Mouse (Mus musculus) hindbrain, embryonic 16.5 days (tissue): ENCODE results near the gene Gas2l3. TPM values are rescaled to one million over a fixed set of nuclear protein-coding genes. Genes with fewer than 3 reads are reported as not detected.

Experiments used
- ATAC-seq: fragments of 200-750 bp; cut with Nextera tagmentation; 2 replicates; pipeline ENCODE4 v1.8.0; 2017; ENCODE audit warnings: moderate TSS enrichment, moderate library complexity
- H3K27ac ChIP-seq: fragments of 300-500 bp; sonication (generic); 2 replicates; pipeline ENCODE4 v1.5.1; 2014; ENCODE audit warnings: low read depth, mild to moderate bottlenecking, control low read depth, low read length, moderate library complexity
- H3K27me3 ChIP-seq: fragments of 300-500 bp; sonication (generic); replicated peaks from 2 replicates; pipeline ENCODE4 v1.6.1; 2014; ENCODE audit warnings: low read length; ENCODE audit not compliant: control insufficient read depth, insufficient read depth
- H3K36me3 ChIP-seq: fragments of 300-500 bp; sonication (generic); 2 replicates; pipeline ENCODE4 v1.6.1; 2014; ENCODE audit warnings: mild to moderate bottlenecking, low read length, moderate library complexity, mixed read lengths; ENCODE audit not compliant: control insufficient read depth, insufficient read depth
- H3K4me1 ChIP-seq: fragments of 300-500 bp; sonication (generic); 2 replicates; pipeline ENCODE4 v1.6.1; 2014; ENCODE audit warnings: low read depth, low read length; ENCODE audit not compliant: control insufficient read depth, insufficient read depth
- H3K4me2 ChIP-seq: fragments of 300-500 bp; sonication (generic); 2 replicates; pipeline ENCODE4 v1.6.1; 2014; ENCODE audit warnings: mild to moderate bottlenecking, low read length, control low read depth, moderate library complexity
- H3K4me3 ChIP-seq: fragments of 300-500 bp; sonication (generic); 2 replicates; pipeline ENCODE4 v1.5.1; 2014; ENCODE audit warnings: mild to moderate bottlenecking, low read length, control low read depth, moderate library complexity
- H3K9ac ChIP-seq: fragments of 300-500 bp; sonication (generic); 2 replicates; pipeline ENCODE4 v1.6.1; 2014; ENCODE audit warnings: low read depth, mild to moderate bottlenecking, control low read depth, low read length, moderate library complexity
- H3K9me3 ChIP-seq: fragments of 300-500 bp; sonication (generic); 2 replicates; pipeline ENCODE4 v1.6.1; 2014; ENCODE audit warnings: mild to moderate bottlenecking, low read length, moderate library complexity; ENCODE audit not compliant: control insufficient read depth
- WGBS: fragments of 180-500 bp; shearing (Covaris S2); extraction: QIAGEN DNeasy Blood & Tissue Kit; methylation state at CpG from one replicate; pipeline ENCODE4 v1.1.7; 2014; 5-methylcytosine and 5-hydroxymethylcytosine counted together
- polyA plus RNA-seq: library from polyadenylated mRNA; unstranded; fragments of >200 nt; fragmentation: Nextera tagmentation; extraction: Ambion mirVana; gene quantifications from 2 replicates; pipeline ENCODE4 v1.2.1, GENCODE M21; 2015

Gas2l3 gene
- polyA plus RNA-seq, 1 experiment from 2014 or later: 6.2 TPM

- H3K4me3 ChIP-seq: no peak overlapping the region
- H3K27me3 ChIP-seq: no peaks in the 10 kb centered on the region
- no peak overlapping the region for H3K27ac ChIP-seq
- H3K9me3 ChIP-seq: no peaks in the 10 kb centered on the region
- no peaks in the 10 kb centered on the region for H3K36me3 ChIP-seq
- 62% methylated on average over 4 of the region's 4 CpGs for WGBS
- H3K9ac ChIP-seq: no peak overlapping the region
- no peaks in the 10 kb centered on the region for H3K4me1 ChIP-seq
- ATAC-seq: no peak
- no peak overlapping the region for H3K4me2 ChIP-seq
These were observed 52.1 kb downstream of the Gas2l3 start for GRCm38 (mm10) chr10:89391571-89392163.

- no peak overlapping the region for H3K9ac ChIP-seq
- H3K4me3 ChIP-seq: no peak overlapping the region
- WGBS: 93% methylated on average over 3 of the region's 3 CpGs
- H3K27me3 ChIP-seq: no peaks in the 10 kb centered on the region
- H3K4me1 ChIP-seq: no peaks in the 10 kb centered on the region
- no peak for ATAC-seq
- H3K9me3 ChIP-seq: no peaks in the 10 kb centered on the region
- no peak overlapping the region for H3K27ac ChIP-seq
- no peak overlapping the region for H3K4me2 ChIP-seq
- H3K36me3 ChIP-seq: no peaks in the 10 kb centered on the region
These were observed 57.3 kb downstream of the Gas2l3 start for GRCm38 (mm10) chr10:89386461-89386860.

- H3K27ac ChIP-seq: no peak overlapping the region
- H3K9me3 ChIP-seq: no peaks in the 10 kb centered on the region
- WGBS: 7% methylated on average over 5 of the region's 5 CpGs
- no peaks in the 10 kb centered on the region for H3K4me1 ChIP-seq
- H3K9ac ChIP-seq: no peak overlapping the region
- peak; percentile 85 for ATAC-seq
- no peak overlapping the region for H3K4me2 ChIP-seq
- H3K36me3 ChIP-seq: no peaks in the 10 kb centered on the region
- H3K4me3 ChIP-seq: no peak overlapping the region
- no peaks in the 10 kb centered on the region for H3K27me3 ChIP-seq
These were observed 60.3 kb downstream of the Gas2l3 start for GRCm38 (mm10) chr10:89383462-89383861.

GRCm38 (mm10) chr10:89377750-89378149, 66.0 kb downstream of the Gas2l3 start:
- no peak overlapping the region for H3K9ac ChIP-seq
- H3K27ac ChIP-seq: no peak overlapping the region
- H3K4me3 ChIP-seq: no peak overlapping the region
- no peaks in the 10 kb centered on the region for H3K9me3 ChIP-seq
- H3K4me1 ChIP-seq: no peaks in the 10 kb centered on the region
- no peak for ATAC-seq
- 77% methylated on average over 4 of the region's 4 CpGs for WGBS
- no peak overlapping the region for H3K4me2 ChIP-seq
- no peaks in the 10 kb centered on the region for H3K36me3 ChIP-seq
- no peaks in the 10 kb centered on the region for H3K27me3 ChIP-seq

GRCm38 (mm10) chr10:89370051-89370450, 73.7 kb downstream of the Gas2l3 start:
- 48% methylated on average over 1 of the region's 1 CpGs for WGBS
- no peaks in the 10 kb centered on the region for H3K36me3 ChIP-seq
- ATAC-seq: no peak
- no peak overlapping the region for H3K9ac ChIP-seq
- H3K27me3 ChIP-seq: no peaks in the 10 kb centered on the region
- H3K9me3 ChIP-seq: no peaks in the 10 kb centered on the region; the same call in 1 of the 2 replicates
- H3K27ac ChIP-seq: no peak overlapping the region
- H3K4me1 ChIP-seq: no peaks in the 10 kb centered on the region
- H3K4me2 ChIP-seq: no peak overlapping the region
- no peak overlapping the region for H3K4me3 ChIP-seq

- no peaks in the 10 kb centered on the region for H3K36me3 ChIP-seq
- 82% methylated on average over 3 of the region's 3 CpGs for WGBS
- H3K4me1 ChIP-seq: no peaks in the 10 kb centered on the region
- ATAC-seq: no peak
- H3K9ac ChIP-seq: no peak overlapping the region
- no peak overlapping the region for H3K27ac ChIP-seq
- no peaks in the 10 kb centered on the region for H3K9me3 ChIP-seq
- H3K4me2 ChIP-seq: no peak overlapping the region
- H3K27me3 ChIP-seq: no peaks in the 10 kb centered on the region
- no peak overlapping the region for H3K4me3 ChIP-seq
These were observed 84.8 kb downstream of the Gas2l3 start for GRCm38 (mm10) chr10:89358933-89359332.

Other genes starting within 250 kb of the Gas2l3 start
- gene Ano4, start 99.2 kb downstream of the Gas2l3 start, polyA plus RNA-seq: 10.6 and 11.9 TPM in 2 replicates
- 0.15 TPM in 1 of 2 replicates, not detected in the other for gene Nr1h4, start 89.6 kb upstream of the Gas2l3 start, polyA plus RNA-seq
- 3.2 and 4.4 TPM in 2 replicates for gene Slc17a8, start 177.3 kb upstream of the Gas2l3 start, polyA plus RNA-seq
- 6.9 and 7.0 TPM in 2 replicates for gene Scyl2, start 242.3 kb upstream of the Gas2l3 start, polyA plus RNA-seq